Mouse (Mus musculus): ENCODE results near the gene Lrrc8c. TPM values are rescaled to one million over a fixed set of nuclear protein-coding genes. Genes with fewer than 3 reads are reported as not detected.

Lrrc8c gene
- polyA plus RNA-seq, 2 experiments: 6.5 to 18.0 TPM

DNA sequence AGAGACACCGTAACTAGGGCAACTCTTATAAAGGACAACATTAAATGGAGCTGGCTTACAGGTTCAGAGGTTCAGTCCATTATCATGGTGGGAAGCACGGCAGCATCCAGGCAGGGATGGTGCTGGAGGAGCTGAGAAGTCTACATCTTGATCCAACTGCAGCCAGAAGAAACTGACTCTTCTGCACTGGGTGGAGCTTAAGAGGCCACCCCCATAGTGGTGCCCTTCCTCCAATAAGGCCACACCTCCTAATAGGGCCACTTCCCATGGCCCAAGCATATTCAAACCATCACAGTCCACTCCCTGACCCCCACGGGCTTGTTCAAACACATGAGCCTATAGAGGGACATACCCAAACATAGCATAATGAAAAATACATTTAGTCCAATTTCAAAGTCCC, 16.0 kb downstream of the Lrrc8c start:
- ATAC-seq (ENCODE audit: insufficient read depth) (0 out of 2 replicates have a peak, but pooled peaks have one; percentile 30), DNase-seq (ENCODE audit: low read depth in 3 of 3, low spot score in 3 of 3) (no peak)
- TF ChIP-seq EP300 (IDR thresholded peaks at IDR 0.05; ENCODE audit: low read depth): no peak
- TF ChIP-seq CTCF (IDR thresholded peaks at IDR 0.05; ENCODE audit: low read depth): no peak
- Histone ChIP-seq H3K9me3 (ENCODE audit: control insufficient read depth, low read length) (no peaks in the 10 kb centered on the region), H3K27ac (no peak overlapping the region), H3K4me3 (ENCODE audit: insufficient read depth in 1 of 2, low read depth in 2 of 2, low read length in 2 of 2) (no peak overlapping the region), H3K27me3 (ENCODE audit: control insufficient read depth, insufficient read depth, low read length) (no peaks in the 10 kb centered on the region), H3K4me1 (replicated peaks; ENCODE audit: control insufficient read depth in 2 of 2, insufficient read depth in 2 of 2, low read length in 1 of 2) (0 out of 4 replicates have a peak, but pooled peaks cover 0 to 4% of the 10 kb centered on the region in 2 experiments), H3K4me2 (ENCODE audit: low read depth) (no peak overlapping the region), H3K36me3 (replicated peaks; ENCODE audit: control insufficient read depth, insufficient read depth, low read depth) (peaks cover 2% of the 10 kb centered on the region; the same call in 1 of the 2 replicates), H3K9ac (replicated peaks) (no peak overlapping the region)
- WGBS (ENCODE audit: insufficient replicate concordance): 89% methylated on average over 3 of the region's 3 CpGs

GRCm38 (mm10) chr5:105536172-105536571, 17.0 kb downstream of the Lrrc8c start:
- no peaks in the 10 kb centered on the region for H3K27me3 ChIP-seq (ENCODE audit: control insufficient read depth, insufficient read depth, low read length)
- peaks cover 2% of the 10 kb centered on the region; the same call in 1 of the 2 replicates for H3K36me3 ChIP-seq (replicated peaks; ENCODE audit: control insufficient read depth, insufficient read depth, low read depth)
- no peak overlapping the region for H3K4me3 ChIP-seq (ENCODE audit: insufficient read depth in 1 of 2, low read depth in 2 of 2, low read length in 2 of 2)
- TF ChIP-seq CTCF (IDR thresholded peaks at IDR 0.05; ENCODE audit: low read depth) (no peak), EP300 (IDR thresholded peaks at IDR 0.05; ENCODE audit: low read depth) (no peak)
- no peak overlapping the region for H3K4me2 ChIP-seq (ENCODE audit: low read depth)
- peaks cover 0 to 4% of the 10 kb centered on the region in 2 experiments; a peak in 1 of 4 replicates for H3K4me1 ChIP-seq (replicated peaks; ENCODE audit: control insufficient read depth in 2 of 2, insufficient read depth in 2 of 2, low read length in 1 of 2)
- H3K9me3 ChIP-seq (ENCODE audit: control insufficient read depth, low read length): no peaks in the 10 kb centered on the region
- no peak overlapping the region for H3K27ac ChIP-seq
- ATAC-seq (ENCODE audit: insufficient read depth) (no peak), DNase-seq (ENCODE audit: low read depth in 3 of 3, low spot score in 3 of 3) (no peak)
- no peak overlapping the region for H3K9ac ChIP-seq (replicated peaks)
- WGBS (ENCODE audit: insufficient replicate concordance): 71% methylated on average over 2 of the region's 2 CpGs

- no peak overlapping the region for H3K4me3 ChIP-seq (ENCODE audit: insufficient read depth in 1 of 2, low read depth in 2 of 2, low read length in 2 of 2)
- no peak for ATAC-seq (ENCODE audit: insufficient read depth)
- no peak for TF ChIP-seq EP300 (IDR thresholded peaks at IDR 0.05; ENCODE audit: low read depth)
- no peak for TF ChIP-seq CTCF (IDR thresholded peaks at IDR 0.05; ENCODE audit: low read depth)
These were observed 18.0 kb downstream of the Lrrc8c start for GRCm38 (mm10) chr5:105537101-105537723.

GRCm38 (mm10) chr5:105541051-105541450, 21.9 kb downstream of the Lrrc8c start:
- H3K4me3 ChIP-seq (ENCODE audit: insufficient read depth in 1 of 2, low read depth in 2 of 2, low read length in 2 of 2): no peak overlapping the region
- 70% methylated on average over 7 of the region's 7 CpGs for WGBS (ENCODE audit: insufficient replicate concordance)
- TF ChIP-seq CTCF (IDR thresholded peaks at IDR 0.05; ENCODE audit: low read depth): no peak
- no peak for TF ChIP-seq EP300 (IDR thresholded peaks at IDR 0.05; ENCODE audit: low read depth)
- no peak overlapping the region for H3K27ac ChIP-seq
- H3K36me3 ChIP-seq (replicated peaks; ENCODE audit: control insufficient read depth, insufficient read depth, low read depth): peaks cover 13% of the 10 kb centered on the region
- peaks cover 0 to 4% of the 10 kb centered on the region in 2 experiments; a peak in 1 of 4 replicates for H3K4me1 ChIP-seq (replicated peaks; ENCODE audit: control insufficient read depth in 2 of 2, insufficient read depth in 2 of 2, low read length in 1 of 2)
- H3K4me2 ChIP-seq (ENCODE audit: low read depth): no peak overlapping the region
- H3K9ac ChIP-seq (replicated peaks): no peak overlapping the region
- H3K9me3 ChIP-seq (ENCODE audit: control insufficient read depth, low read length): no peaks in the 10 kb centered on the region
- no peak for DNase-seq (ENCODE audit: low read depth in 3 of 3, low spot score in 3 of 3)
- H3K27me3 ChIP-seq (ENCODE audit: control insufficient read depth, insufficient read depth, low read length): no peaks in the 10 kb centered on the region
- no peak for ATAC-seq (ENCODE audit: insufficient read depth)

More at GRCm38 (mm10) chr5:105537101-105537723, 18.0 kb downstream of the Lrrc8c start:
- Histone ChIP-seq H3K4me1 (replicated peaks; ENCODE audit: control insufficient read depth in 2 of 2, insufficient read depth in 2 of 2, low read length in 1 of 2) (peaks cover 0 to 4% of the 10 kb centered on the region in 2 experiments; a peak in 1 of 4 replicates), H3K27ac (no peak overlapping the region), H3K4me2 (ENCODE audit: low read depth) (no peak overlapping the region), H3K27me3 (ENCODE audit: control insufficient read depth, insufficient read depth, low read length) (no peaks in the 10 kb centered on the region), H3K9ac (replicated peaks) (no peak overlapping the region), H3K9me3 (ENCODE audit: control insufficient read depth, low read length) (no peaks in the 10 kb centered on the region), H3K36me3 (replicated peaks; ENCODE audit: control insufficient read depth, insufficient read depth, low read depth) (peaks cover 2% of the 10 kb centered on the region; the same call in 1 of the 2 replicates)
- WGBS (ENCODE audit: insufficient replicate concordance): 81% methylated on average over 11 of the region's 11 CpGs
- no peak for DNase-seq (ENCODE audit: low read depth in 3 of 3, low spot score in 3 of 3)

- Histone ChIP-seq H3K27ac (no peak overlapping the region), H3K4me2 (ENCODE audit: low read depth) (no peak overlapping the region), H3K36me3 (replicated peaks; ENCODE audit: control insufficient read depth, insufficient read depth, low read depth) (peaks cover 13% of the 10 kb centered on the region), H3K9ac (replicated peaks) (no peak overlapping the region), H3K9me3 (ENCODE audit: control insufficient read depth, low read length) (no peaks in the 10 kb centered on the region), H3K27me3 (ENCODE audit: control insufficient read depth, insufficient read depth, low read length) (no peaks in the 10 kb centered on the region), H3K4me3 (ENCODE audit: insufficient read depth in 1 of 2, low read depth in 2 of 2, low read length in 2 of 2) (no peak overlapping the region), H3K4me1 (replicated peaks; ENCODE audit: control insufficient read depth in 2 of 2, insufficient read depth in 2 of 2, low read length in 1 of 2) (no peaks in the 10 kb centered on the region; a peak in 1 of 4 replicates)
- 68% methylated on average over 3 of the region's 3 CpGs for WGBS (ENCODE audit: insufficient replicate concordance)
- no peak for ATAC-seq (ENCODE audit: insufficient read depth)
- TF ChIP-seq CTCF (IDR thresholded peaks at IDR 0.05; ENCODE audit: low read depth) (no peak), EP300 (IDR thresholded peaks at IDR 0.05; ENCODE audit: low read depth) (no peak)
- no peak for DNase-seq (ENCODE audit: low read depth in 3 of 3, low spot score in 3 of 3)
These were observed 25.9 kb downstream of the Lrrc8c start for GRCm38 (mm10) chr5:105545126-105545525.

Measured in liver, embryonic 14.5 days (tissue).